Mouse (Mus musculus): ENCODE results near the gene Plbd2.

DNA sequence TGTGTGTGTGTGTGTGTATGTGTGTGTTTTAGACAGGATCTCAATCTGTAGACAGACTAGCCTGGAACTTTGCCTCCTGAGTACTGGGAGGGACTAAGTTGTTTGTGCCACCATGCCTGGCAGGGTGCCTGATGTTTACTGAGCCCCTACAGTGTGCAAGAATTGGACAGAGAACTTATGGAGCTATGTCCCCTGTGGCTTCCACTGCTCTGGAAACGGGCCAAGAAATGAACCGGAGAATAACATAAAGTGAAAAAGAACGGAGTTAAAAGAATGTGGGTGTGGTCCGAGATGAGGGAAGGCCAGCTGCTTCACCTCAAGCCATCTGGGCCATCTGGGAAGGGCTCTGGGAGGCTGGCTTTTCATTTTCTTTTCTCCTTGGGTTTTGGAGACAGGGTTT, 11.3 kb upstream of the Plbd2 start:
- TF ChIP-seq POLR2A (IDR thresholded peaks at IDR 0.05; ENCODE audit: low read depth, low read length) (no peak), CTCF (IDR thresholded peaks at IDR 0.05; ENCODE audit: extremely low read depth, insufficient read depth, insufficient read length, insufficient replicate concordance) (no peak)
